Mouse (Mus musculus) heart, embryonic 16.5 days (tissue): Measurements from ENCODE around the gene 4933412E24Rik. TPM values are rescaled to one million over a fixed set of nuclear protein-coding genes. Genes with fewer than 3 reads are reported as not detected.

ENCODE experiments used
- ATAC-seq: fragments of 200-750 bp; cut with Nextera tagmentation; replicated peaks from 2 replicates; pipeline ENCODE4 v1.8.0; 2017; ENCODE audit warnings: moderate number of reproducible peaks; ENCODE audit not compliant: insufficient read depth, low FRiP score; ENCODE audit errors: extremely low read depth
- H3K27ac ChIP-seq: fragments of 300-500 bp; sonication (generic); 2 replicates; pipeline ENCODE4 v1.5.1; 2014; ENCODE audit warnings: mild to moderate bottlenecking, low read length, control low read depth, moderate library complexity
- H3K27me3 ChIP-seq: fragments of 300-500 bp; sonication (generic); 2 replicates; pipeline ENCODE4 v1.6.1; 2014; ENCODE audit warnings: low read length, mixed read lengths; ENCODE audit not compliant: control insufficient read depth, insufficient read depth
- H3K36me3 ChIP-seq: fragments of 300-500 bp; sonication (generic); 2 replicates; pipeline ENCODE4 v1.6.1; 2014; ENCODE audit not compliant: control insufficient read depth, insufficient read depth
- H3K4me1 ChIP-seq: fragments of 300-500 bp; sonication (generic); 2 replicates; pipeline ENCODE4 v1.6.1; 2014; ENCODE audit warnings: low read length, mixed read lengths; ENCODE audit not compliant: control insufficient read depth, insufficient read depth
- H3K4me2 ChIP-seq: fragments of 300-500 bp; sonication (generic); 2 replicates; pipeline ENCODE4 v1.6.1; 2014; ENCODE audit warnings: low read depth, mild to moderate bottlenecking, control low read depth, low read length
- H3K4me3 ChIP-seq: fragments of 300-500 bp; sonication (generic); 2 replicates; pipeline ENCODE4 v1.5.1; 2014; ENCODE audit warnings: mild to moderate bottlenecking, control low read depth, low read length
- H3K9ac ChIP-seq: fragments of 300-500 bp; sonication (generic); 2 replicates; pipeline ENCODE4 v1.6.1; 2014; ENCODE audit warnings: low read length, control low read depth
- H3K9me3 ChIP-seq: fragments of 300-500 bp; sonication (generic); replicated peaks from 2 replicates; pipeline ENCODE4 v1.6.1; 2016; ENCODE audit warnings: low read length; ENCODE audit not compliant: control insufficient read depth
- WGBS: fragments of 180-500 bp; shearing (Covaris S2); extraction: QIAGEN DNeasy Blood & Tissue Kit; methylation state at CpG from one replicate; pipeline ENCODE4 v1.1.7; 2014; 5-methylcytosine and 5-hydroxymethylcytosine counted together
- polyA plus RNA-seq: library from polyadenylated mRNA; unstranded; fragments of >200 nt; fragmentation: Nextera tagmentation; extraction: Ambion mirVana; gene quantifications from 2 replicates; pipeline ENCODE4 v1.2.1, GENCODE M21; 2015

The 4933412E24Rik gene
- polyA plus RNA-seq = not detected in 2 replicates

- Histone ChIP-seq H3K4me2 (no peak within 1 kb of the TSS), H3K4me1 (no peaks in the 10 kb centered on the region), H3K27me3 (no peaks in the 10 kb centered on the region), H3K27ac (no peak within 1 kb of the TSS), H3K9me3 (no peaks in the 10 kb centered on the region), H3K4me3 (no peak within 1 kb of the TSS), H3K36me3 (no peaks in the 10 kb centered on the region), H3K9ac (no peak within 1 kb of the TSS)
- no peak for ATAC-seq
- WGBS = 90% methylated on average over 7 of the region's 7 CpGs
These were observed at the start of gene 4933412E24Rik for GRCm38 (mm10) chr15:60016513-60016912. 4933412E24Rik (minus strand) TSS chr15:60016613.

GRCm38 (mm10) chr15:60030728-60031127, 14.3 kb upstream of the 4933412E24Rik start:
- H3K27me3 ChIP-seq = no peaks in the 10 kb centered on the region
- WGBS = 59% methylated on average over 3 of the region's 3 CpGs
- ATAC-seq = no peak
- no peaks in the 10 kb centered on the region for H3K9me3 ChIP-seq
- no peaks in the 10 kb centered on the region for H3K4me1 ChIP-seq
- H3K4me3 ChIP-seq = no peak overlapping the region
- H3K4me2 ChIP-seq = no peak overlapping the region
- H3K9ac ChIP-seq = no peak overlapping the region
- H3K27ac ChIP-seq = no peak overlapping the region
- H3K36me3 ChIP-seq = no peaks in the 10 kb centered on the region

GRCm38 (mm10) chr15:60021256-60021655, 4.8 kb upstream of the 4933412E24Rik start:
- Histone ChIP-seq H3K4me3 (no peak overlapping the region), H3K36me3 (no peaks in the 10 kb centered on the region), H3K4me2 (no peak overlapping the region), H3K9ac (no peak overlapping the region), H3K4me1 (no peaks in the 10 kb centered on the region), H3K9me3 (no peaks in the 10 kb centered on the region), H3K27me3 (no peaks in the 10 kb centered on the region), H3K27ac (no peak overlapping the region)
- ATAC-seq = no peak
- 28% methylated on average over 3 of the region's 3 CpGs for WGBS

GRCm38 (mm10) chr15:60010199-60010598, 6.2 kb downstream of the 4933412E24Rik start:
- Histone ChIP-seq H3K36me3 (no peaks in the 10 kb centered on the region), H3K27me3 (no peaks in the 10 kb centered on the region), H3K9me3 (no peaks in the 10 kb centered on the region), H3K4me2 (no peak overlapping the region), H3K4me1 (no peaks in the 10 kb centered on the region), H3K9ac (no peak overlapping the region), H3K4me3 (no peak overlapping the region), H3K27ac (no peak overlapping the region)
- no peak for ATAC-seq
- WGBS = 89% methylated on average over 4 of the region's 4 CpGs

- no peak overlapping the region for H3K9ac ChIP-seq
- no peaks in the 10 kb centered on the region for H3K36me3 ChIP-seq
- no peak for ATAC-seq
- H3K9me3 ChIP-seq = no peaks in the 10 kb centered on the region
- no peak overlapping the region for H3K4me2 ChIP-seq
- no peak overlapping the region for H3K4me3 ChIP-seq
- 71% methylated on average over 3 of the region's 3 CpGs for WGBS
- H3K4me1 ChIP-seq = no peaks in the 10 kb centered on the region
- no peak overlapping the region for H3K27ac ChIP-seq
- no peaks in the 10 kb centered on the region for H3K27me3 ChIP-seq
These were observed 6.8 kb downstream of the 4933412E24Rik start for GRCm38 (mm10) chr15:60009610-60010009.

GRCm38 (mm10) chr15:59983777-59984176, 32.6 kb downstream of the 4933412E24Rik start:
- Histone ChIP-seq H3K9me3 (no peaks in the 10 kb centered on the region), H3K27ac (no peak overlapping the region), H3K27me3 (no peaks in the 10 kb centered on the region), H3K4me2 (no peak overlapping the region), H3K9ac (no peak overlapping the region), H3K4me1 (no peaks in the 10 kb centered on the region), H3K36me3 (no peaks in the 10 kb centered on the region), H3K4me3 (no peak overlapping the region)
- ATAC-seq = no peak
- 69% methylated on average over 4 of the region's 4 CpGs for WGBS

GRCm38 (mm10) chr15:59975310-59975709, 41.1 kb downstream of the 4933412E24Rik start:
- Histone ChIP-seq H3K4me3 (no peak overlapping the region), H3K27ac (no peak overlapping the region), H3K4me1 (peaks cover 6% of the 10 kb centered on the region), H3K36me3 (no peaks in the 10 kb centered on the region), H3K4me2 (no peak overlapping the region), H3K9ac (no peak overlapping the region), H3K9me3 (no peaks in the 10 kb centered on the region), H3K27me3 (no peaks in the 10 kb centered on the region)
- no peak for ATAC-seq
- 28% methylated on average over 3 of the region's 3 CpGs for WGBS

GRCm38 (mm10) chr15:59974584-59974983, 41.8 kb downstream of the 4933412E24Rik start:
- ATAC-seq = no peak
- no peaks in the 10 kb centered on the region for H3K27me3 ChIP-seq
- no peak overlapping the region for H3K27ac ChIP-seq
- no peak overlapping the region for H3K4me2 ChIP-seq
- H3K4me3 ChIP-seq = no peak overlapping the region
- no peaks in the 10 kb centered on the region for H3K36me3 ChIP-seq
- H3K9ac ChIP-seq = no peak overlapping the region
- 69% methylated on average over 5 of the region's 5 CpGs for WGBS
- H3K4me1 ChIP-seq = peaks cover 6% of the 10 kb centered on the region
- no peaks in the 10 kb centered on the region for H3K9me3 ChIP-seq

- 85% methylated on average over 7 of the region's 7 CpGs for WGBS
- no peak overlapping the region for H3K9ac ChIP-seq
These were observed 42.5 kb downstream of the 4933412E24Rik start for GRCm38 (mm10) chr15:59973651-59974519.

More at GRCm38 (mm10) chr15:59973651-59974519, 42.5 kb downstream of the 4933412E24Rik start:
- Histone ChIP-seq H3K27me3 (no peaks in the 10 kb centered on the region), H3K36me3 (no peaks in the 10 kb centered on the region), H3K9me3 (no peaks in the 10 kb centered on the region), H3K4me3 (no peak overlapping the region), H3K4me2 (no peak overlapping the region), H3K4me1 (peaks cover 6% of the 10 kb centered on the region), H3K27ac (no peak overlapping the region)
- no peak for ATAC-seq
